Mouse (Mus musculus): Measurements from ENCODE around the gene Nmd3. TPM values are rescaled to one million over a fixed set of nuclear protein-coding genes. Genes with fewer than 3 reads are reported as not detected.

Nmd3 gene
- polyA plus RNA-seq, 1 experiment from 2014 or later = 130 TPM

- Histone ChIP-seq H3K9me3 (replicated peaks; ENCODE audit: low read length) (no peaks in the 10 kb centered on the region), H3K27me3 (ENCODE audit: insufficient read depth, low read length) (no peaks in the 10 kb centered on the region), H3K4me3 (replicated peaks; ENCODE audit: low read depth, low read length) (no peak overlapping the region), H3K9ac (ENCODE audit: low read depth, low read length) (no peak overlapping the region), H3K4me2 (ENCODE audit: low read length) (no peak overlapping the region), H3K27ac (no peak overlapping the region), H3K36me3 (ENCODE audit: insufficient read depth, low read length) (peaks cover 20% of the 10 kb centered on the region; the same call in 1 of the 2 replicates), H3K4me1 (replicated peaks; ENCODE audit: insufficient read depth, low read length) (no peaks in the 10 kb centered on the region)
- DNase-seq (ENCODE audit: low spot score) = no peak
- no peak for TF ChIP-seq CTCF (IDR thresholded peaks at IDR 0.05; ENCODE audit: low read depth)
- ATAC-seq (replicated peaks; ENCODE audit: low FRiP score, low read depth) = no peak
Measured at GRCm38 (mm10) chr3:69730930-69731329, 9.1 kb downstream of the Nmd3 start.

GRCm38 (mm10) chr3:69733939-69734338 lies 12.2 kb downstream of the Nmd3 start:
- H3K27ac ChIP-seq = no peak overlapping the region
- ATAC-seq (replicated peaks; ENCODE audit: low FRiP score, low read depth) (no peak), DNase-seq (ENCODE audit: low spot score) (no peak)
- WGBS = 57% methylated on average over 2 of the region's 2 CpGs
- TF ChIP-seq CTCF (IDR thresholded peaks at IDR 0.05; ENCODE audit: low read depth) = no peak
- no peak overlapping the region for H3K9ac ChIP-seq (ENCODE audit: low read depth, low read length)
- H3K27me3 ChIP-seq (ENCODE audit: insufficient read depth, low read length) = no peaks in the 10 kb centered on the region
- peaks cover 27% of the 10 kb centered on the region; the same call in 1 of the 2 replicates for H3K36me3 ChIP-seq (ENCODE audit: insufficient read depth, low read length)
- H3K9me3 ChIP-seq (replicated peaks; ENCODE audit: low read length) = no peaks in the 10 kb centered on the region
- no peak overlapping the region for H3K4me2 ChIP-seq (ENCODE audit: low read length)
- no peak overlapping the region for H3K4me3 ChIP-seq (replicated peaks; ENCODE audit: low read depth, low read length)
- no peaks in the 10 kb centered on the region for H3K4me1 ChIP-seq (replicated peaks; ENCODE audit: insufficient read depth, low read length)

GRCm38 (mm10) chr3:69755192-69755591 lies 33.4 kb downstream of the Nmd3 start:
- no peaks in the 10 kb centered on the region for H3K9me3 ChIP-seq (replicated peaks; ENCODE audit: low read length)
- no peak overlapping the region for H3K4me2 ChIP-seq (ENCODE audit: low read length)
- H3K4me1 ChIP-seq (replicated peaks; ENCODE audit: insufficient read depth, low read length) = no peaks in the 10 kb centered on the region
- 81% methylated on average over 3 of the region's 3 CpGs for WGBS
- H3K4me3 ChIP-seq (replicated peaks; ENCODE audit: low read depth, low read length) = no peak overlapping the region
- peak; percentile 18; the same call in 1 of the 2 replicates for TF ChIP-seq CTCF (IDR thresholded peaks at IDR 0.05; ENCODE audit: low read depth)
- no peaks in the 10 kb centered on the region for H3K27me3 ChIP-seq (ENCODE audit: insufficient read depth, low read length)
- no peak overlapping the region for H3K9ac ChIP-seq (ENCODE audit: low read depth, low read length)
- DNase-seq (ENCODE audit: low spot score) (no peak), ATAC-seq (replicated peaks; ENCODE audit: low FRiP score, low read depth) (no peak)
- H3K27ac ChIP-seq = no peak overlapping the region
- peaks cover 10% of the 10 kb centered on the region for H3K36me3 ChIP-seq (ENCODE audit: insufficient read depth, low read length)

- peaks cover 10% of the 10 kb centered on the region for H3K36me3 ChIP-seq (ENCODE audit: insufficient read depth, low read length)
- H3K4me3 ChIP-seq (replicated peaks; ENCODE audit: low read depth, low read length) = no peak overlapping the region
- DNase-seq (ENCODE audit: low spot score) (no peak), ATAC-seq (replicated peaks; ENCODE audit: low FRiP score, low read depth) (no peak)
- 94% methylated on average over 3 of the region's 3 CpGs for WGBS
- H3K27ac ChIP-seq = no peak overlapping the region
- TF ChIP-seq CTCF (IDR thresholded peaks at IDR 0.05; ENCODE audit: low read depth) = no peak
- H3K9ac ChIP-seq (ENCODE audit: low read depth, low read length) = no peak overlapping the region
- no peak overlapping the region for H3K4me2 ChIP-seq (ENCODE audit: low read length)
- no peaks in the 10 kb centered on the region for H3K27me3 ChIP-seq (ENCODE audit: insufficient read depth, low read length)
- no peaks in the 10 kb centered on the region for H3K9me3 ChIP-seq (replicated peaks; ENCODE audit: low read length)
- H3K4me1 ChIP-seq (replicated peaks; ENCODE audit: insufficient read depth, low read length) = no peaks in the 10 kb centered on the region
Measured at GRCm38 (mm10) chr3:69755968-69756367, 34.2 kb downstream of the Nmd3 start.

- no peaks in the 10 kb centered on the region for H3K27me3 ChIP-seq (ENCODE audit: insufficient read depth, low read length)
- DNase-seq (ENCODE audit: low spot score) (peak; percentile 88), ATAC-seq (replicated peaks; ENCODE audit: low FRiP score, low read depth) (0 out of 2 replicates have a peak, but pooled peaks have one; percentile 68)
- H3K9ac ChIP-seq (ENCODE audit: low read depth, low read length) = no peak overlapping the region
- peaks cover 6% of the 10 kb centered on the region for H3K36me3 ChIP-seq (ENCODE audit: insufficient read depth, low read length)
- H3K4me1 ChIP-seq (replicated peaks; ENCODE audit: insufficient read depth, low read length) = no peaks in the 10 kb centered on the region
- H3K4me3 ChIP-seq (replicated peaks; ENCODE audit: low read depth, low read length) = no peak overlapping the region
- H3K9me3 ChIP-seq (replicated peaks; ENCODE audit: low read length) = no peaks in the 10 kb centered on the region
- peak; percentile 87 for TF ChIP-seq CTCF (IDR thresholded peaks at IDR 0.05; ENCODE audit: low read depth)
- H3K27ac ChIP-seq = no peak overlapping the region
- 26% methylated on average over 7 of the region's 7 CpGs for WGBS
- H3K4me2 ChIP-seq (ENCODE audit: low read length) = no peak overlapping the region
Measured at GRCm38 (mm10) chr3:69756499-69756898, 34.7 kb downstream of the Nmd3 start.

- TF ChIP-seq CTCF (IDR thresholded peaks at IDR 0.05; ENCODE audit: low read depth) = no peak
- H3K9me3 ChIP-seq (replicated peaks; ENCODE audit: low read length) = no peaks in the 10 kb centered on the region
- no peak overlapping the region for H3K27ac ChIP-seq
- 88% methylated on average over 1 of the region's 1 CpGs for WGBS
- no peak overlapping the region for H3K9ac ChIP-seq (ENCODE audit: low read depth, low read length)
- H3K4me2 ChIP-seq (ENCODE audit: low read length) = no peak overlapping the region
- H3K27me3 ChIP-seq (ENCODE audit: insufficient read depth, low read length) = no peaks in the 10 kb centered on the region
- no peak overlapping the region for H3K4me3 ChIP-seq (replicated peaks; ENCODE audit: low read depth, low read length)
- ATAC-seq (replicated peaks; ENCODE audit: low FRiP score, low read depth) (no peak), DNase-seq (ENCODE audit: low spot score) (no peak)
- H3K4me1 ChIP-seq (replicated peaks; ENCODE audit: insufficient read depth, low read length) = no peaks in the 10 kb centered on the region
- 0 out of 2 replicates have a peak, but pooled peaks cover 5% of the 10 kb centered on the region for H3K36me3 ChIP-seq (ENCODE audit: insufficient read depth, low read length)
Measured at GRCm38 (mm10) chr3:69757456-69757855, 35.7 kb downstream of the Nmd3 start.

- Histone ChIP-seq H3K4me2 (ENCODE audit: low read length) (no peak overlapping the region), H3K4me3 (replicated peaks; ENCODE audit: low read depth, low read length) (no peak overlapping the region), H3K27ac (no peak overlapping the region), H3K9me3 (replicated peaks; ENCODE audit: low read length) (no peaks in the 10 kb centered on the region), H3K4me1 (replicated peaks; ENCODE audit: insufficient read depth, low read length) (no peaks in the 10 kb centered on the region), H3K9ac (ENCODE audit: low read depth, low read length) (no peak overlapping the region), H3K27me3 (ENCODE audit: insufficient read depth, low read length) (no peaks in the 10 kb centered on the region), H3K36me3 (ENCODE audit: insufficient read depth, low read length) (0 out of 2 replicates have a peak, but pooled peaks cover 3% of the 10 kb centered on the region)
- no peak for DNase-seq (ENCODE audit: low spot score)
- no peak for ATAC-seq (replicated peaks; ENCODE audit: low FRiP score, low read depth)
- 80% methylated on average over 6 of the region's 6 CpGs for WGBS
- TF ChIP-seq CTCF (IDR thresholded peaks at IDR 0.05; ENCODE audit: low read depth) = no peak
Measured at GRCm38 (mm10) chr3:69760081-69760480, 38.3 kb downstream of the Nmd3 start.
